Mouse (Mus musculus) layer of hippocampus, adult 6 months (tissue): Measurements from ENCODE around the gene Olfr275. TPM values are rescaled to one million over a fixed set of nuclear protein-coding genes. Genes with fewer than 3 reads are reported as not detected.

Experiments used
- long read RNA-seq, 2 experiments: library from polyadenylated mRNA; unstranded; transcript quantifications; one replicate each; pipeline ENCODE4 v2.0.0; 2019 to 2020
- polyA plus RNA-seq: library from polyadenylated mRNA; unstranded; fragments of <200 nt; fragmentation: Nextera tagmentation; gene quantifications from 2 replicates; pipeline ENCODE4 v1.2.3, GENCODE M21; 2021

The Olfr275 gene
- polyA plus RNA-seq, result not detected in 2 replicates
- long read RNA-seq, experiment 1, result 0 reads
- long read RNA-seq, experiment 2, result 0 reads

GRCm38 (mm10) chr4:52814304-52814703, at the start of gene Olfr275:
Gene Olfr275, plus strand, starts transcription at chr4:52814604.

GRCm38 (mm10) chr4:52859136-52859535, 44.7 kb downstream of the Olfr275 start, which contains the start of gene Olfr273:
Gene Olfr273, minus strand, starts transcription at chr4:52859236.

Other genes with a start within 250 kb of the Olfr275 start
- not detected in 2 replicates for gene Toporsl, start 218.3 kb upstream of the Olfr275 start, polyA plus RNA-seq
- not detected in 2 replicates for gene Olfr273, start 44.6 kb downstream of the Olfr275 start, polyA plus RNA-seq
- not detected in 2 replicates for gene Olfr272, start 104.6 kb downstream of the Olfr275 start, polyA plus RNA-seq
- gene Olfr270, start 149.9 kb downstream of the Olfr275 start, polyA plus RNA-seq, result not detected in 2 replicates
- not detected in 2 replicates for gene Nipsnap3a, start 174.7 kb downstream of the Olfr275 start, polyA plus RNA-seq
- gene Nipsnap3b, start 197.3 kb downstream of the Olfr275 start, polyA plus RNA-seq, result 51.1 and 53.9 TPM in 2 replicates